Mouse (Mus musculus) bone marrow macrophage, adult 2 months (primary cell): ENCODE data around the gene Fzd2.
A peak's percentile ranks its signal among the peaks of the same experiment; 100 is the strongest.

ENCODE experiments used
- CTCF ChIP-seq: IDR thresholded peaks from 2 replicates; pipeline ENCODE4 v1.5.1; 2012; ENCODE audit warnings: low read depth, mild to moderate bottlenecking, low read length, moderate library complexity
- POLR2A ChIP-seq: IDR thresholded peaks from 2 replicates; pipeline ENCODE4 v1.6.1; 2012; ENCODE audit warnings: mild to moderate bottlenecking, low read depth, low read length, borderline replicate concordance

GRCm38 (mm10) chr11:102578341-102579118 is 25.7 kb upstream of the Fzd2 start:
- TF ChIP-seq POLR2A = no peak
- TF ChIP-seq CTCF = peak; percentile 97
